Comparison of ENCODE assay signal across 30 mouse cellular contexts in the genomic region with DNA sequence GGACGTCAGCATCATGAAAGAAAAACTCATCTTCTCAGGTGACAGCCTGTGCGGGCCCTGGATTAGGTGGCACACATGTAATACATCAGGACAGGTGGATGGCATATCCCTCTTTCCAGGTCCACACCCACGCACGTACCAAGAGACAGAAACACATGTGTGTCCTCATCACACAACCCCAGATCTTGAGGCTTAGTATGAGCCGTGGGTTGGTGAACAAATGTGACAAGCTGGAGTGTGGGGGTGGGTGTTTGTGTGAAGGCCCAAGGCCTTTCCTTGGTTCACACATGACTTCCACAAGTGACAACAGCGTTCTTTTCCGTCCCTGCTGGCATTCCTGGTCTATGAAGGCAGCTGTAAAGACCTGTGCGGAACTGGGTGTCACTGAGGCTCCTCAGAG. TPM values are rescaled to one million over a fixed set of nuclear protein-coding genes. Genes with fewer than 3 reads are reported as not detected.
DNase-seq lines count a peak whose midpoint lies in the region; ATAC-seq lines count a peak whose summit lies in the region.
"Had no signal": no experiment of that assay in that cellular context is flagged by ENCODE, and none has a peak within 500 bp of the region (broad histone marks: within the 10 kb centered on the region; RNA-seq: fewer than 3 reads in every experiment).

No protein-coding gene starts in this region.

- no peaks in the 10 kb centered on the region for H3K27me3 ChIP-seq in forebrain, embryonic 10.5 days (ENCODE audit: poor library complexity, severe bottlenecking)
- H3K27me3 ChIP-seq in forebrain, embryonic 14.5 days (replicated peaks; ENCODE audit: control insufficient read depth, insufficient read depth, low read length), result no peaks in the 10 kb centered on the region
- H3K27me3 ChIP-seq: embryonic facial prominence, embryonic 15.5 days; heart, embryonic 13.5 days; hindbrain, embryonic 15.5 days; limb, embryonic 12.5 days; neural tube, embryonic 13.5 days had no signal

- no peak for ATAC-seq in forebrain, embryonic 14.5 days
- ATAC-seq: activated CD4-positive, CD25-positive, alpha-beta regulatory T cell, adult 4 months; forebrain, postnatal 0 days; liver, postnatal 0 days; lung, postnatal 0 days; midbrain, embryonic 16.5 days had no signal

- WGBS in forebrain, embryonic 10.5 days, result 90% methylated on average over 8 of the region's 8 CpGs
- 94% methylated on average over 8 of the region's 8 CpGs for WGBS in forebrain, embryonic 14.5 days

- no peaks in the 10 kb centered on the region for H3K9me3 ChIP-seq in forebrain, embryonic 10.5 days
- H3K9me3 ChIP-seq in forebrain, embryonic 14.5 days (replicated peaks; ENCODE audit: control insufficient read depth, low read length), result no peaks in the 10 kb centered on the region
- H3K9me3 ChIP-seq: embryonic facial prominence, embryonic 15.5 days; heart, embryonic 13.5 days; hindbrain, embryonic 15.5 days; neural tube, embryonic 13.5 days had no signal

- DNase-seq in forebrain, embryonic 10.5 days (ENCODE audit: extremely low spot score, low spot score), result no peak
- no peak for DNase-seq in forebrain, embryonic 14.5 days (ENCODE audit: low spot score)
- DNase-seq in layer of hippocampus, adult 11-12 months (ENCODE audit: low spot score), result peak; percentile 56
- no peak for DNase-seq in layer of hippocampus, postnatal 25 days (ENCODE audit: extremely low spot score in 1 of 2, low spot score in 1 of 2)
- peak; percentile 51 to 69 for DNase-seq in right cerebral cortex, adult 2 months (ENCODE audit: low spot score in 2 of 2)
- no peak for DNase-seq in right cerebral cortex, postnatal 4 days
- peak; percentile 67 for DNase-seq in telencephalon, adult 2 months (ENCODE audit: low read depth, low spot score)
- DNase-seq in yolk sac, embryonic 10.5 days (ENCODE audit: low spot score), result no peak
- DNase-seq: adrenal gland, adult 8-10 months; cerebellum, adult 9-10 months; forebrain, postnatal 0 days; gastrocnemius, postnatal 14 days; heart, adult 11 months; heart, postnatal 14 days; kidney, adult 2 months; kidney, postnatal 10 days; liver, postnatal 0 days; thymus, postnatal 14 days had no signal

- H3K36me3 ChIP-seq in forebrain, embryonic 10.5 days (replicated peaks), result peaks cover 22% of the 10 kb centered on the region
- peaks cover 28% of the 10 kb centered on the region; the same call in 1 of the 2 replicates for H3K36me3 ChIP-seq in forebrain, embryonic 14.5 days (ENCODE audit: control insufficient read depth, insufficient read depth, low read length)

- H3K4me2 ChIP-seq in forebrain, embryonic 14.5 days (ENCODE audit: low read length), result no peak overlapping the region
- H3K4me2 ChIP-seq: embryonic facial prominence, embryonic 15.5 days; heart, embryonic 13.5 days; hindbrain, embryonic 15.5 days; limb, embryonic 12.5 days; liver, embryonic 11.5 days; neural tube, embryonic 13.5 days had no signal

- H3K27ac ChIP-seq in forebrain, embryonic 10.5 days, result 0 out of 2 replicates have a peak overlapping the region, but pooled peaks have one; percentile 3
- H3K27ac ChIP-seq in forebrain, embryonic 14.5 days (ENCODE audit: low read depth, low read length), result no peak overlapping the region
- H3K27ac ChIP-seq: embryonic facial prominence, embryonic 15.5 days; heart, embryonic 13.5 days; hindbrain, embryonic 15.5 days; limb, embryonic 12.5 days; macrophage; neural tube, embryonic 13.5 days had no signal

- H3K4me1 ChIP-seq in forebrain, embryonic 10.5 days, result 0 out of 2 replicates have a peak, but pooled peaks cover 3% of the 10 kb centered on the region
- no peaks in the 10 kb centered on the region for H3K4me1 ChIP-seq in forebrain, embryonic 14.5 days (ENCODE audit: control insufficient read depth, insufficient read depth, low read length)
- H3K4me1 ChIP-seq: heart, embryonic 13.5 days; hindbrain, embryonic 15.5 days; limb, embryonic 12.5 days; neural tube, embryonic 13.5 days had no signal

- no peak overlapping the region for H3K4me3 ChIP-seq in forebrain, embryonic 10.5 days
- H3K4me3 ChIP-seq in forebrain, embryonic 14.5 days (ENCODE audit: low read depth, low read length), result no peak overlapping the region
- H3K4me3 ChIP-seq: embryonic facial prominence, embryonic 15.5 days; heart, embryonic 13.5 days; hindbrain, embryonic 15.5 days; limb, embryonic 12.5 days; myocyte; neural tube, embryonic 13.5 days had no signal

- no peak overlapping the region for H3K9ac ChIP-seq in forebrain, embryonic 14.5 days (ENCODE audit: low read length)
- H3K9ac ChIP-seq: embryonic facial prominence, embryonic 15.5 days; forebrain, postnatal 0 days; heart, embryonic 13.5 days; hindbrain, embryonic 15.5 days; limb, embryonic 12.5 days; liver, postnatal 0 days; neural tube, embryonic 13.5 days had no signal

RNA-seq across cellular contexts. Expression of a gene that starts 7.0 kb away (rescaled TPM):
- 0.75 and 0.97 TPM in 2 replicates for polyA plus RNA-seq in forebrain, embryonic 10.5 days (2016; fragmentation: Nextera tagmentation; extraction: Ambion mirVana)
- polyA plus RNA-seq in forebrain, embryonic 14.5 days (2014; fragmentation: Nextera tagmentation; extraction: Ambion mirVana), result 3.8 and 4.5 TPM in 2 replicates
- total RNA-seq in layer of hippocampus, postnatal 25 days (2021), result 1 to 10 TPM; 2.2 to 3.5 TPM
- total RNA-seq: common myeloid progenitor, adult 5-6 weeks had no signal
- polyA plus RNA-seq: activated CD4-positive, CD25-positive, alpha-beta regulatory T cell, adult 4 months; macrophage; myocyte had no signal

RNA-seq across cellular contexts. Expression of a gene that starts 24.7 kb away (rescaled TPM):
- polyA plus RNA-seq in forebrain, embryonic 10.5 days (2016; fragmentation: Nextera tagmentation; extraction: Ambion mirVana), result 762 and 795 TPM in 2 replicates
- 577 and 687 TPM in 2 replicates for polyA plus RNA-seq in forebrain, embryonic 14.5 days (2014; fragmentation: Nextera tagmentation; extraction: Ambion mirVana)
- total RNA-seq in layer of hippocampus, postnatal 25 days (2021), result 100 to 1,000 TPM; 250 to 278 TPM

Comparison
In these comparisons a context has a peak if more than half of its experiments do, and no peak if none do; other contexts are left out.
1. DNase-seq: peak in layer of hippocampus, adult 11-12 months (single experiment), right cerebral cortex, adult 2 months (2 of 2) and telencephalon, adult 2 months (single experiment); none in forebrain, embryonic 10.5 days (single experiment), forebrain, embryonic 14.5 days (single experiment), layer of hippocampus, postnatal 25 days (0 of 2), right cerebral cortex, postnatal 4 days (single experiment) and yolk sac, embryonic 10.5 days (single experiment).